Mouse (Mus musculus): ENCODE data around the gene Slc25a26. TPM values are rescaled to one million over a fixed set of nuclear protein-coding genes. Genes with fewer than 3 reads are reported as not detected.
"Not testable (repeated sequence)": the region's sequence is repeated elsewhere in the genome, so short reads cannot be mapped to it uniquely, and the experiment has no call there.

Gene Slc25a26
- total RNA-seq, 2 experiments from 2014 or later = 19.3 to 21.1 TPM

GRCm38 (mm10) chr6:94537652-94538051 is 37.5 kb downstream of the Slc25a26 start:
- no peak for DNase-seq (ENCODE audit: low spot score in 2 of 2)
- Histone ChIP-seq H3K27ac (no peak overlapping the region), H3K4me3 (no peak overlapping the region)
- no peak for TF ChIP-seq CTCF (conservative IDR thresholded peaks at IDR 0.05)

- Histone ChIP-seq H3K27ac (no peak overlapping the region), H3K4me3 (no peak overlapping the region)
- no peak for TF ChIP-seq CTCF (conservative IDR thresholded peaks at IDR 0.05)
- DNase-seq (ENCODE audit: low spot score in 2 of 2) = no peak
Measured at GRCm38 (mm10) chr6:94540090-94540489, 40.0 kb downstream of the Slc25a26 start.

- no peak for TF ChIP-seq CTCF (conservative IDR thresholded peaks at IDR 0.05)
- Histone ChIP-seq H3K27ac (no peak overlapping the region), H3K4me3 (no peak overlapping the region)
- DNase-seq (ENCODE audit: low spot score in 2 of 2) = no peak
Measured at GRCm38 (mm10) chr6:94540615-94541014, 40.5 kb downstream of the Slc25a26 start.

GRCm38 (mm10) chr6:94541133-94541532 is 41.0 kb downstream of the Slc25a26 start:
- DNase-seq (ENCODE audit: low spot score in 2 of 2) = no peak
- Histone ChIP-seq H3K4me3 (no peak overlapping the region), H3K27ac (no peak overlapping the region)
- no peak for TF ChIP-seq CTCF (conservative IDR thresholded peaks at IDR 0.05)

- no peak for DNase-seq (ENCODE audit: low spot score in 2 of 2)
- Histone ChIP-seq H3K27ac (no peak overlapping the region), H3K4me3 (no peak overlapping the region)
- TF ChIP-seq CTCF (conservative IDR thresholded peaks at IDR 0.05) = no peak
Measured at GRCm38 (mm10) chr6:94541854-94542253, 41.7 kb downstream of the Slc25a26 start.

GRCm38 (mm10) chr6:94543902-94544840 is 44.0 kb downstream of the Slc25a26 start:
- H3K4me3 ChIP-seq = no peak overlapping the region
- DNase-seq (ENCODE audit: low spot score in 2 of 2) = peak; percentile 54 to 67
- TF ChIP-seq CTCF (conservative IDR thresholded peaks at IDR 0.05) = peak; percentile 84
- no peak overlapping the region for H3K27ac ChIP-seq

- Histone ChIP-seq H3K4me3 (no peak overlapping the region), H3K27ac (no peak overlapping the region)
- no peak for TF ChIP-seq CTCF (conservative IDR thresholded peaks at IDR 0.05)
- DNase-seq (ENCODE audit: low spot score in 2 of 2) = no peak
Measured at GRCm38 (mm10) chr6:94547239-94547638, 47.1 kb downstream of the Slc25a26 start.

- DNase-seq (ENCODE audit: low spot score in 2 of 2) = no peak
- TF ChIP-seq CTCF (conservative IDR thresholded peaks at IDR 0.05) = no peak
- no peak overlapping the region for H3K4me3 ChIP-seq
- H3K27ac ChIP-seq = no peak overlapping the region
Measured at GRCm38 (mm10) chr6:94550298-94550697, 50.2 kb downstream of the Slc25a26 start.

- H3K27ac ChIP-seq = no peak overlapping the region
- no peak for DNase-seq (ENCODE audit: low spot score in 2 of 2)
- TF ChIP-seq CTCF (conservative IDR thresholded peaks at IDR 0.05) = no peak
- no peak overlapping the region for H3K4me3 ChIP-seq
Measured at GRCm38 (mm10) chr6:94550851-94551250, 50.7 kb downstream of the Slc25a26 start.

- DNase-seq (ENCODE audit: low spot score in 2 of 2) = no peak
- no peak for TF ChIP-seq CTCF (conservative IDR thresholded peaks at IDR 0.05)
- H3K27ac ChIP-seq = 0 out of 2 replicates have a peak overlapping the region, but pooled peaks have one; percentile 28
- no peak overlapping the region for H3K4me3 ChIP-seq
Measured at GRCm38 (mm10) chr6:94553085-94553484, 53.0 kb downstream of the Slc25a26 start.

- H3K4me3 ChIP-seq; H3K27ac ChIP-seq; DNase-seq (ENCODE audit: low spot score in 2 of 2): not testable (repeated sequence)
Measured at GRCm38 (mm10) chr6:94558603-94559002, 58.5 kb downstream of the Slc25a26 start.

GRCm38 (mm10) chr6:94560896-94561295 is 60.8 kb downstream of the Slc25a26 start:
- Histone ChIP-seq H3K4me3 (no peak overlapping the region), H3K27ac (no peak overlapping the region)
- DNase-seq (ENCODE audit: low spot score in 2 of 2) = no peak
- no peak for TF ChIP-seq CTCF (conservative IDR thresholded peaks at IDR 0.05)

GRCm38 (mm10) chr6:94561346-94561745 is 61.2 kb downstream of the Slc25a26 start:
- TF ChIP-seq CTCF (conservative IDR thresholded peaks at IDR 0.05) = no peak
- Histone ChIP-seq H3K4me3 (no peak overlapping the region), H3K27ac (no peak overlapping the region)
- no peak for DNase-seq (ENCODE audit: low spot score in 2 of 2)
